Mouse (Mus musculus) adrenal gland, adult 18-20 months (tissue): ENCODE results near the gene Pck2. TPM values are rescaled to one million over a fixed set of nuclear protein-coding genes. Genes with fewer than 3 reads are reported as not detected.

Source experiments
- DNase-seq, 2 experiments: peaks; one replicate each; pipeline ENCODE4 v3.0.0; 2021 to 2022; ENCODE audit warnings: low spot score in 2 of 2
- total RNA-seq, 2 experiments: library from RNA; stranded (reverse); gene quantifications; 1 replicate in 1 of 2; 2 replicates in 1 of 2; pipeline ENCODE4 v1.2.3; 2021

Gene Pck2
- total RNA-seq, 2 experiments from 2014 or later = 21.6 to 31.7 TPM

DNA sequence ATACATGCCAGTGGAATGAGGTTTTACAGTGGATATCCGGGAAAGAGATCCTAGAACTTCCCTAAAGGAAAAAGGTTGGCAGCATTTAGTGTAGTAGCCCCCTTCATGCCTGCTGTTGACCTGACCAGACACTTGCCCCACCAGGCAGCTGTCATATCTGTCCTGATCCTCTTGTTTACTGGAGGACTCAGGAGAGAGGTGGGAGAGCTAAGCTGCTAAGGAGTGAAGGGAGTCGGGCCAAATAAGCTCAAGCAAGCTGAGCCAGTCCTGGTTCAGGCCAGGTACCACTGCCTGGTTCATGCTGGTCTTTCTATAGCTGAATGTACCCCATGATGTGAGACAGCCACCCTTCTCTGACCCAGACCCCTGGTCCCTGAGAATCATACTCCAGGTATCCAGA lies 13.4 kb upstream of the Pck2 start:
- DNase-seq = no peak

DNA sequence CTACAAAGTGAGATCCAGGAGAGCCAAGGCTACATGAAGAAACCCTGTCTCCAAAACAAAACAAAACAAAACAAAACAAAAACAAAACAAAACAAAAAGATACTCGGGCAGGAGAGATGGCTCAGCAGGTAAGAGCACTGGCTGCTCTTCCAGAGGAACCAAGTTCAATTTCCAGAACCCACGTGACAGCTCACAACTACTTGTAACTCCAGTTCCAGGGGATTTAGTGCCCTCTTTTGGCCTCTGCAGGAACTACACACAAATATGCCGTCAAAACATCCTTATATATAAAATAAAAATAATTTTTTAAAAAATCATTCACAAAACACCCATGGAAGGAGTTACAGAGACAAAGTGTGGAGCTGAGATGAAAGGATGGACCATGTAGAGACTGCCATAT lies 12.1 kb upstream of the Pck2 start:
- DNase-seq = peak in 1 of 2 experiments; percentile 14

DNA sequence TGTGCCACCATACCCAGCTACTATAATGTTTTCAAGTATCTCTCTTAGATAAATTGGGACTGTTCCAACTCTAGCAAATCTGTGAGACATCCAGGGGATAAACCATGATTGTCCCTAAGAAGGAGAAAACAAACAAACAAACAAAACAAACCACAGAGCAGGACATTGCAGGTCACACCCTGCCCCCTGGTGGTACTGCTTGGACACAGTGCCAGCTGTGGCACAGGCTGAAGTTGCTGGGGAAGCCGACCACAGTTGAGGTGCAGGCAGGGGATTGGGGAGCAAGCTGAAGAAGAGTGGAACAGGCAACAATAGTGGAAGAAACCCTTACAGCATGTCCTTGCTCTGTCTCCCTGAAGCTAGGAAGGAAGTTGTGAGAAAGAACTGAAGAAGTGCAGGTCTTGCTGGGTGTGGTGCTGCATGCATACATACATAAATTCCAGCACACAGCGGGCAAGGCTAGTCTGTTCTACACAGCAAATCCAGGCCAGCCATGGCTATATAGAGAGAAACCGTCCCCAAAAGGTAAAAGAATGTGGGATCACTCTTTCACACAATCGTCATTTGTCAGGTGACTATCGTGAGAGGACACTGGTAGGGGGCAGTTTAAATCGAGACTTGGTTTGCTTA lies 3.8 kb upstream of the Pck2 start:
- peak; percentile 33 to 49 for DNase-seq

DNA sequence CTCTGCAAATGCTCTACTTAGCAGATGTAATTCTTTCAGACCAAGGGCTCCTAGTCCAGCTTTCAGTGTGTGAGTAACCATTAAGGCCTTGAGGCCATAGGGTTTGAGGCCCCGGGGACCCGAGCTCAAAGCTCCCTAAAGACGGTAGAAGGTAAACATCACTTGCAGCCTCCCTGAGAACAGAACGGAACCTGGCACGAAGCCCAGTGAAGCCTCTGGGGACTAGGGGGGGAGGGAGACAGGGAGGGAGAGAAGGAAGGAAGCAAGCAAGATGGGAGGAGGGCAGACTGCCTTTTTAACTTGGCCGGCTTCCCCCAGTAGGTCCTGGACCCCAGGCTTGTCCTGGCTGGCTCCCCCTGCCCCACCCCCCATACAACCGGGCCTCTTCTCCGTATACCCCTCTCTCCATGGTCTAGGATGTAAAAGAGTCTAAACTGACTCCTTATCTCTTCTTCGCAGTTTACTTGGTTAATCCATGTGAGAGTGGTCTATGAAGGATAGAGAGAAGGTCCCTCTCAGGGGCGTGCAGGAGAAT lies 788 bp downstream of the Pck2 start:
- DNase-seq = peak; percentile 68 to 80

- no peak for DNase-seq
These were observed 2.2 kb downstream of the Pck2 start for GRCm38 (mm10) chr14:55542268-55542667.

DNA sequence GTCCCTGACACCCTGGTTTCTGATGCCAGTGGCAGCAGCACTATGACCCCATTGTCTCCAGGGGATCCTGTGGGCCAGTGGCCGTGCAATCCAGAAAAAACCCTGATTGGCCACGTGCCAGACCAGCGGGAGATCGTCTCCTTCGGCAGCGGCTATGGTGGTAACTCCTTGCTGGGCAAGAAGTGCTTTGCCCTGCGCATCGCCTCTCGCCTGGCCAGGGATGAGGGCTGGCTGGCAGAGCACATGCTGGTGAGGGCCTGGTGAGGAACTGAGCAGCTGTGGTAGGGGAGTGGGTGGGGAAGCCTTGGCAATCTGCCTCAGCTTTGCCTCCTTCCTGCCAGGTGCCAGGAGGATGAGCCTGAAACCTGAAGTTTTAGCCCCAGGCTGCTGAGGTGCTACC lies 4.3 kb downstream of the Pck2 start:
- no peak for DNase-seq

GRCm38 (mm10) chr14:55550191-55550590 lies 10.1 kb downstream of the Pck2 start:
- DNase-seq = no peak

DNA sequence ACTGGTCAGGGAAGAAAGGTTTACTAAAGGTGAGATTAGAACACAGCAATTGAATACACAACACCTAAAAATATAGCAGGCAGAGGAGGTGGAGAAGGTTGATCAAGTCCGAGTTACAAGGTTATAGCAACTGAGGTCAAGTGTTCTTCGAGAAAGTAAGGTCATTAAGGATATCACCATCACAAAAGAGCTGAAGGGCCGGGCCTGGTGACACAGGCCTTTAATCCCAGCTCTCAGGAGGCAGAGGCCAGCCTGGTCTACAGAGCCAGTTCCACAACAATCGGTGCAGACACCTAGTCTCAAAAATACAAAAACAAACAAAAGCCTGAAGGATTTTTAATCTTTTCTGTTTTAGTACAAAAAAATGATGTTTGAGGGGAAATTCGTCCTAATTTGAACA lies 11.3 kb downstream of the Pck2 start:
- no peak for DNase-seq

DNA sequence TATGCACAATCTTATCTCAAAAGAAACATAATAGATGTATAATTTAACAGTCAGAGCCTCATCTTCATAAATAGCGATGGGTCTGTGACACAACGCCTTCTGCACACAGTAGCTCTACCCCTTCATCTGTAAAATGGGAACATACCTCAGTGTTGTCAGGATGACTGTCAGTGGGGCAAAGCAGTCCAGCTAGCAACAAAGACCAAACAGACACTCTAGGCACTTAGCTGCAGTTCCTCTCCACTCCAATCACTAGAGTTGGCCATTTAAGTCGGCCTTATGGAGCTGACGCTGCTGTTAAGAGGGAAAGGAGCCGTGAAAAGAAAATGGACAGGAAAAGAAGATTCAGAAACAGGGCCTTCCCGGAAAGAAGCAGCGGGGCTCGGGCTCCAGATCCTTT lies 11.7 kb downstream of the Pck2 start:
- DNase-seq = no peak

GRCm38 (mm10) chr14:55554635-55555034 lies 14.6 kb downstream of the Pck2 start:
- DNase-seq = no peak

- DNase-seq = no peak
These were observed 15.7 kb downstream of the Pck2 start for GRCm38 (mm10) chr14:55555788-55556187.

GRCm38 (mm10) chr14:55557003-55557402 lies 16.9 kb downstream of the Pck2 start:
- peak; percentile 72 to 74 for DNase-seq

- no peak for DNase-seq
These were observed 17.5 kb downstream of the Pck2 start for GRCm38 (mm10) chr14:55557587-55557986.

DNA sequence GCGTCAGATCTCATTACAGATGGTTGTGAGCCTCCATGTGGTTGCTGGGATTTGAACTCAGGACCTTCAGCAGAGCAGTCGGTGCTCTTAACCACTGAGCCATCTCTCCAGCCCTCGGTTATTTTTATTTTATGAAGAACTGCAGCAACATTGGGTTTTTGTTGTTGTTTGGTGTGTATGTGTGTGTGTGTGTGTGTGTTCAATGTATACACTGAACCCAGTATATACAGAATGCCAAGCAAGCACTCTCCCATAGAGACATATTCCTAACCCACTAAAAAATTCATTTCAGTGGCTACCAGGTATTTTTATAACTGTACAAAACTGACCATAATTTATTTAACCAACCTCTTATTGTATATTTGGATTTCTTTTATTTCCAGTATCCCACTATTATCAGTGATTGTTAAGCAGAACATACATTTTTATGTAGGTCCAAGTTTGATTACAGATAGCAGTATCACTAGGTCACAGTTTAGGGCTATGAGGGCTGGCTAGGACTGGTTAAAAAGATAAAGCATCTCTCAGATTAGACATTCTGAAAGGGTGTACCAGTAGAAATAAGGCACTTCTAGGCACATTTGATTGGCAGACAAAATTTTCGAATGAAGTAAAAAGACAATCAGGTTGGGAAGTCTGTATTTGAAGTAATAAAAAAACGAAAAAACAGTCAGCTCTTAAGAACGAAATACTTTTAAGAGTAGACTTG lies 18.8 kb downstream of the Pck2 start:
- no peak for DNase-seq

DNA sequence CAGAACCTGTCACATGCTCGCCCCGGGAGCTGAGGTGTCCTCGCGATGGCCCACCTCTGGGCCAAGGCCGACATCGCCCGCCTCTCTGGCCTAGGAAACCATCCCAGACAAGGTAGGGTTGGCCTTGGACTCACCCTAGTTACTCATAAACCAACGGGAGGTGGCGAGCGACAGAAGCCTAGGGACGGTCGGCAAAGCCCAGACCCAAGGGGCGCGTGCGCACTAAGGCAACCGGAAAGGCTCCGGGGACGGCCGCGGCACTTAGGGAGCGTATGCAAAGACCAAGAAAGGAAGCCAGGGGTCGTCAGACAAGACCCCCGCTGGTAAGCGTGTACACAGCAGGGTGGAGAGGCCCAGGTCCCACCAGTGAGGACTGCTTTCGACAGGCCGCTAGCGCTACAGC lies 19.7 kb downstream of the Pck2 start, which contains the start of gene Dcaf11:
Gene Dcaf11, plus strand, starts transcription at position 208 of the 403 bp plus-strand sequence.
- DNase-seq = peak; percentile 81 to 84

DNA sequence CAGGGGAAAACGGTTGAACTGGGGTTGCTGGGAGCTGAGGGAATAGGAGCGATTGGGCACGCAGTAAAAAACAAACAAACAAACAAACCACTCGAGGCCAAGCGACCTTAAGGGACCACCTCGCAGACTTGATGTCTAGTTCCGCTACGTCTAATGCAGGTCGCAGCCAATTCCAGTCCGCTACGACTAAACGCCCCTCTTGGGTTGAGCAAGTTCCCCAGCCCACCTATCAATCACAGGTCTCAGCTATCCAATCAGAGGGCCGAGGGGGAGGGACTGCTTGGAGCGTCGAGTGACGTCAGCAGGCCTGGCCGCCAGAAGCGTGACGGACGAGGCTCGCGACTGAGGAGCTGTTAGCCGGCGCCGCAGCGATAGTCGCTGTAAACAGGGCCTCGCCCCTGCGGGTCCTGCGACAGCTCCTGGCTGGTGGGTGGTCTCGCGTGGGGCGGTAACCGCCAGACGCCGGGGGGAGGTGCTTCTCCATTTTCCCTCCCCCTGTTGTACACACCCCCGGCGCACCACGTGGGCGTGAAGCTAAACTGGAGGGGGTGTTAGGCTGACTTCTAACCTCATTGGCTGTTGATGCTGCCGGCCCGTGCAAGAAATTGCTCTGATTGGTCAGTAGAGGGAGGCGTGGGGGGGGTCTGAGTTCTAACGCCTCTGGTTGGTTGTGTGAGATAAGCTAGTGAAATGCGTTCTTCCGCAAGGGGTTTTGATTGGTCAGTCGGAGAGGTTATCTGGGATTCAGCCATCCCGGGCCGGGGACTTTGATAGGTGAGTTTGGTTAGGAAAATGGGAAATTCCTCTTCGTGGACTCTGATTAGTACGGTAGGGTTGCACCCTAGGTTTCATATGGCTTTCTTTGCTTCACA lies 20.4 kb downstream of the Pck2 start, which contains the start of gene A730061H03Rik:
Gene A730061H03Rik, minus strand, starts transcription at position 205 of the 872 bp plus-strand sequence.
- peak; percentile 92 to 94 for DNase-seq

- no peak for DNase-seq
These were observed 21.8 kb downstream of the Pck2 start for GRCm38 (mm10) chr14:55561860-55562259.

GRCm38 (mm10) chr14:55563249-55563648 lies 23.2 kb downstream of the Pck2 start:
- DNase-seq = no peak

- no peak for DNase-seq
These were observed 25.7 kb downstream of the Pck2 start for GRCm38 (mm10) chr14:55565748-55566147.

GRCm38 (mm10) chr14:55567496-55567895 lies 27.4 kb downstream of the Pck2 start:
- DNase-seq = no peak

DNA sequence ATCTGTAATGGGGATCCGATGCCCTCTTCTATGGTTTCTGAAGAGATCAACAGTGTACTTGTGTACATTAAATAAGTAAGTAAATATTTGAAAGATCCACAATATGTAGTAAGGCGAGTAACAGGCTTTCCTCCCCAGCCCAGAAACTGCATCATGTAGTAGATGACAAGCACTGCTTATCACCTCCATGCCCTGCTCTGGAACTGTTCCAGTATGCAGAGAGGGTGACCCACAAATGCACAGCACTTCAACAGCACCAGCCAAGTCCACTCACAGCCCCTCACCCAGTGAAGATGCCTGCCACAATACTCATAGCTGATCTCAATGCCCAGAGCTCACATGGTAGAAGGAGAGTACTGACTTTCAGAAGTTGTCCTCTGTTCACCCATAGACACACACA lies 30.5 kb downstream of the Pck2 start:
- no peak for DNase-seq
